Mouse (Mus musculus): ENCODE data around the gene Bcap31. TPM values are rescaled to one million over a fixed set of nuclear protein-coding genes. Genes with fewer than 3 reads are reported as not detected.
A peak's percentile ranks its signal among the peaks of the same experiment; 100 is the strongest.
"Not testable (repeated sequence)": the region's sequence is repeated elsewhere in the genome, so short reads cannot be mapped to it uniquely, and the experiment has no call there.

The Bcap31 gene
- 208 and 226 TPM in 2 replicates for polyA plus RNA-seq (2015; fragmentation: Nextera tagmentation; extraction: Ambion mirVana)

- 23% methylated on average over 45 of the region's 45 CpGs for WGBS
- peaks cover 4% of the 10 kb centered on the region; the same call in 1 of the 2 replicates for H3K27me3 ChIP-seq
- ATAC-seq (ENCODE audit: insufficient number of reproducible peaks, insufficient read depth, low FRiP score, low TSS enrichment, low read depth) = peak; percentile 90
- H3K27ac ChIP-seq = peak within 1 kb of the TSS; percentile 83
- H3K36me3 ChIP-seq = peaks cover 7% of the 10 kb centered on the region
- H3K4me2 ChIP-seq = peak within 1 kb of the TSS; percentile 67
- H3K9ac ChIP-seq = peak within 1 kb of the TSS; percentile 77
- H3K9me3 ChIP-seq = no peaks in the 10 kb centered on the region
- peaks cover 32% of the 10 kb centered on the region for H3K4me1 ChIP-seq
- H3K4me3 ChIP-seq = peak within 1 kb of the TSS; percentile 58
These were observed at the start of gene Bcap31, which contains the start of gene Abcd1 for GRCm38 (mm10) chrX:73716109-73716661. Bcap31 (minus strand) TSS chrX:73716175. Abcd1 (plus strand) TSS chrX:73716597.

GRCm38 (mm10) chrX:73765311-73765710, 49.3 kb upstream of the Bcap31 start:
- no peaks in the 10 kb centered on the region for H3K27me3 ChIP-seq
- H3K4me2 ChIP-seq = no peak overlapping the region
- no peak overlapping the region for H3K9ac ChIP-seq
- H3K36me3 ChIP-seq = no peaks in the 10 kb centered on the region
- H3K4me1 ChIP-seq = no peaks in the 10 kb centered on the region
- no peak for ATAC-seq (ENCODE audit: insufficient number of reproducible peaks, insufficient read depth, low FRiP score, low TSS enrichment, low read depth)
- H3K4me3 ChIP-seq = no peak overlapping the region
- WGBS = 54% methylated on average over 1 of the region's 1 CpGs
- no peak overlapping the region for H3K27ac ChIP-seq
- H3K9me3 ChIP-seq = no peaks in the 10 kb centered on the region

DNA sequence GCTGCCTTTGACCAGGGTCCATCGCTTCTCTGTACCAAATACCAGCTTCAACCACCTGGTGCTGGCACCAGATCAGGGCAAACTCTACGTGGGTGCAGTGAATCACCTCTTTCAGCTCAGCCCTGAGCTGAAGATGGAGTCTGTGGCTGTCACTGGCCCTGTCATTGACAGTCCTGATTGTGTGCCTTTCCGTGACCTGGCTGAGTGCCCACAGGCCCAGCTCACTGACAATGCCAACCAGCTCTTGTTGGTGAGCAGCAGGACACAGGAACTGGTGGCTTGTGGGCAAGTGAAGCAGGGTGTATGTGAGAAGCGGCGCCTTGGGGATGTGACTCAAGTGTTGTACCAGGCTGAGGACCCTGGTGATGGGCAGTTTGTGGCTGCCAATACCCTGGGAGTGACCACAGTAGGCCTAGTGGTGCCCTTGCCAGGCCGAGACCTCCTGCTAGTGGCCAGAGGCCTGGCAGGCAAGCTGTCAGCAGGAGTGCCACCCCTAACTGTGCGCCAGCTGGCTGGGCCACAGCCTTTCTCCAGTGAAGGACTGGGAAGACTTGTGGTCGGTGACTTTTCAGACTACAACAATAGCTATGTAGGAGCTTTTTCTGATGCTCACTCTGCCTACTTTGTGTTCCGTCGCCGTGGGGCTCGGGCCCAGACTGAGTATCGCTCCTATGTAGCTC, 42.8 kb upstream of the Bcap31 start:
- H3K9me3 ChIP-seq = no peaks in the 10 kb centered on the region
- H3K4me2 ChIP-seq = no peak overlapping the region
- H3K9ac ChIP-seq = no peak overlapping the region
- H3K27ac ChIP-seq = no peak overlapping the region
- H3K4me1 ChIP-seq = no peaks in the 10 kb centered on the region
- H3K4me3 ChIP-seq = no peak overlapping the region
- H3K36me3 ChIP-seq = no peaks in the 10 kb centered on the region
- peaks cover 21% of the 10 kb centered on the region; the same call in 1 of the 2 replicates for H3K27me3 ChIP-seq
- ATAC-seq (ENCODE audit: insufficient number of reproducible peaks, insufficient read depth, low FRiP score, low TSS enrichment, low read depth) = no peak
- 85% methylated on average over 13 of the region's 13 CpGs for WGBS

DNA sequence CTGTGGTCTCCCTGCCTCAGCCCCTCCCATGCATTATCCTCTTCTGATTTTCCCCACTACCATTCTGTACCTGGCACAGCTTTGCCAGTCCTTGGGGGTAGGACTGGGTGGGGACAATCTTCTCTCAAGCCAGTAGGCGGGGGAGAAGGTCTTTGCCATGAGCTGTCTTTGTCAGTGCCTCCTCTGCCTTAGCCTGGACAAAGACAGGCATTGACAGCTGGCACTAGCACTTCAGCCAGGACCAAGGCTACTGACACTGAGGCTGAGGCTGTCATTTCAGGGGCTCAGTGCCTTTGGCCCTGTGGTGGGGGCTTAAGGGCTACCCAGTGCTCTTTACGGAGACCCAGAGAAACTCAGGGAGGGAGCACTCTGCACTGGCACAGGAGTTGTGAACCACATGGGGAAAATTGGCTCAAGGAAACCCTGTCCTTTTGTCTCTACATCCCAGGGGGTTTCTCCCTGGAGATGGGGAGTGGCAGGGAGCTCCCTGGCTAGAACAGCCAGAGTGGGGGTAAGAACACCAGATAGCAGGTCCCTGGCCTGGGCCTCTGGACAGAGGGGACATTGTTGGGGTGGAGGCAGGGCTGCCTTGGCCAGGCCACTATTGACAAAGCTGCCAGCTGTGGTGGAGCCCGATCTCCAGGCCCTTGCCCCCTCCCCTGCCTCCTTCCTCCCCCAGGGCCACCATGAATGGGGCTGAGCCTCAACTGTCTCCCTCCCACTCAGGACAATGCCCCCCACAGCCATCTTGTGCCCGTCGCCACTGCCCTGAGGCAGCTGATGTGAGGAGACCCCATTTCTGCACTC, 40.6 kb upstream of the Bcap31 start, which contains the start of gene Plxnb3:
Gene Plxnb3 (plus strand): TSS at position 757 of the 807 bp plus-strand sequence.
- ATAC-seq (ENCODE audit: insufficient number of reproducible peaks, insufficient read depth, low FRiP score, low TSS enrichment, low read depth) = no peak
- no peaks in the 10 kb centered on the region for H3K36me3 ChIP-seq
- H3K9ac ChIP-seq = no peak within 1 kb of the TSS
- H3K4me2 ChIP-seq = no peak within 1 kb of the TSS
- H3K27me3 ChIP-seq = peaks cover 21% of the 10 kb centered on the region; the same call in 1 of the 2 replicates
- no peaks in the 10 kb centered on the region for H3K4me1 ChIP-seq
- no peak within 1 kb of the TSS for H3K4me3 ChIP-seq
- 54% methylated on average over 5 of the region's 5 CpGs for WGBS
- no peaks in the 10 kb centered on the region for H3K9me3 ChIP-seq
- H3K27ac ChIP-seq = no peak within 1 kb of the TSS

GRCm38 (mm10) chrX:73748977-73749376, 33.0 kb upstream of the Bcap31 start:
- no peak overlapping the region for H3K27ac ChIP-seq
- no peak for ATAC-seq (ENCODE audit: insufficient number of reproducible peaks, insufficient read depth, low FRiP score, low TSS enrichment, low read depth)
- H3K9me3 ChIP-seq = no peaks in the 10 kb centered on the region
- no peak overlapping the region for H3K9ac ChIP-seq
- no peak overlapping the region for H3K4me3 ChIP-seq
- H3K36me3 ChIP-seq = no peaks in the 10 kb centered on the region
- H3K4me1 ChIP-seq = no peaks in the 10 kb centered on the region
- no peak overlapping the region for H3K4me2 ChIP-seq
- 88% methylated on average over 1 of the region's 1 CpGs for WGBS
- H3K27me3 ChIP-seq = no peaks in the 10 kb centered on the region

DNA sequence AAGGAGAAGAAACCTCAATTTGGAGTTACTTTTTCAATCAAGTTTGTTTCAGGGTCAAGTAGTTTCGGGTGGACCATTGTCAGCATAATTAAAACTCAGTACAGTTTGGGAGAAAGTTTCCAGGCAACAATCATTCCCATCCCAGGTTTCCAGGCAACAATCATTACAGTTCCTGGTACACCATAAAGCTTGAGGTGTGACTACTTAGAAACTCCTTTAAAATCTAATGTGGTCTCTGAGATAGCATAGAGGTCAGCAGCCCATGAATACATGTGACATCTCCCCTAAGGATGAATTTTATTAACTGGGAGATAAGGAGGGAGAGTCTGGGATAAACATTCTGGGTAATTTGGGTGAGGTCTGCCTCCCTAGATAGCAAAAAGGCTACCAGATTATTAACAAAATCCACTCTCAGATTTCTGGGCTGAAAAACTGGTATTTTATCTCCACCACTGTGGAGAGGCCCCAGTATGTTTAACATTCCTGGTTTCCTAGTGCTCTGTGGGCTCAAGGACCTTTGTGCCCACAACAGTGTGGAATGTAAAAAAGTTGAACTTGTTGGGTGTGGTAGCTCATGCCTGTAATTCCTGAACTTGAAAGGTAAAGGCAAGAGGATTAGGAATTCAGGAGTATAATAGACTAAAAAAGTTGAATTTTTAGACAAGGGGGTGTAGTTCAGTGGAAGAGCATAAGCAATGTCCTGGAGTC, 29.0 kb upstream of the Bcap31 start:
- no peaks in the 10 kb centered on the region for H3K27me3 ChIP-seq
- H3K9ac ChIP-seq = no peak overlapping the region
- no peaks in the 10 kb centered on the region for H3K4me1 ChIP-seq
- no peak overlapping the region for H3K4me2 ChIP-seq
- WGBS = 84% methylated on average over 1 of the region's 1 CpGs
- no peaks in the 10 kb centered on the region for H3K36me3 ChIP-seq
- H3K9me3 ChIP-seq = no peaks in the 10 kb centered on the region
- H3K4me3 ChIP-seq = no peak overlapping the region
- ATAC-seq (ENCODE audit: insufficient number of reproducible peaks, insufficient read depth, low FRiP score, low TSS enrichment, low read depth) = no peak
- no peak overlapping the region for H3K27ac ChIP-seq

DNA sequence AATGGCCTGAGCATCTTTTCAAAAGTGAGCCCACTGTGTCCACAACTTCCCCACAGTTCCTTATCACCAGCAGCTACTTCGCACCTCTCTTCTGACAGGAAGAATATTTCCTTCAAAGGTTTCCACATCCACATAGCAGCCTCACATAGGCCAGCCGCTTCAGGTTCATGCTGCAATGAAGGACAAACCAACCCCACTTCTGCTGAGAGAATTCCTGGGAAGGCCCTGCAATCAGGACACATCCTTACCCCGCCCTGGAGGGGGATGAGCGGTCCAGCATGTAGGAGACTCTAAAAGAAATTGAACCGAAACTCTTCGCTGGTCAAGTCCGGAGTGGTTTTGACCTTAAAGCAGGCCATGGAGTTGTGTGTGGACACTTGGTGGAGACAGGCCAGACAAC, 23.9 kb upstream of the Bcap31 start:
- H3K27ac ChIP-seq; H3K4me3 ChIP-seq; H3K9me3 ChIP-seq; ATAC-seq (ENCODE audit: insufficient number of reproducible peaks, insufficient read depth, low FRiP score, low TSS enrichment, low read depth); H3K36me3 ChIP-seq; H3K9ac ChIP-seq; H3K4me1 ChIP-seq; H3K4me2 ChIP-seq; H3K27me3 ChIP-seq: not testable (repeated sequence)
- 91% methylated on average over 7 of the region's 7 CpGs for WGBS

DNA sequence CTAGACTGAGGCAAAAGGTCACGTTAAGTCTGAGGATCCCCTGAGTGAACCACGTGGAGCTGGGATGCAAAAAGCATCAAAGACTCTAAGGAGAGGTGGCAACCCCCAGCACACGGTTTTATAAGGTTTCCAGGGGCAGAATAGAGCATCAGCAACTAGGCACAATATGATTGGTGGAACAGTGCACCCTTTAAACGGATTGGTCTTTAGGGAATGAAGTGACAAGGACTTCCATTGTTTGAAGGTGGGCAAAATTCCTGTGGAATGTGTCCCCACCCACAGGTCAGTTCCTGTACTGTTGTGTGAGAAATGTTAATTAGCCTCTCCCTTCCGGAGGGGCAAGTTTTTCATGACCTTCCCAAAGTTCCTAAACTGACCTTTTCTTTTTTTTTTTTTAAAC, 23.2 kb upstream of the Bcap31 start:
- no peak overlapping the region for H3K9ac ChIP-seq
- H3K27ac ChIP-seq = no peak overlapping the region
- H3K4me2 ChIP-seq = no peak overlapping the region
- ATAC-seq (ENCODE audit: insufficient number of reproducible peaks, insufficient read depth, low FRiP score, low TSS enrichment, low read depth) = no peak
- 51% methylated on average over 5 of the region's 5 CpGs for whole genome bisulfite sequencing
- 0 out of 2 replicates have a peak, but pooled peaks cover 3% of the 10 kb centered on the region for H3K36me3 ChIP-seq
- no peak overlapping the region for H3K4me3 ChIP-seq
- H3K4me1 ChIP-seq = no peaks in the 10 kb centered on the region
- H3K27me3 ChIP-seq = peaks cover 2% of the 10 kb centered on the region; the same call in 1 of the 2 replicates
- no peaks in the 10 kb centered on the region for H3K9me3 ChIP-seq

DNA sequence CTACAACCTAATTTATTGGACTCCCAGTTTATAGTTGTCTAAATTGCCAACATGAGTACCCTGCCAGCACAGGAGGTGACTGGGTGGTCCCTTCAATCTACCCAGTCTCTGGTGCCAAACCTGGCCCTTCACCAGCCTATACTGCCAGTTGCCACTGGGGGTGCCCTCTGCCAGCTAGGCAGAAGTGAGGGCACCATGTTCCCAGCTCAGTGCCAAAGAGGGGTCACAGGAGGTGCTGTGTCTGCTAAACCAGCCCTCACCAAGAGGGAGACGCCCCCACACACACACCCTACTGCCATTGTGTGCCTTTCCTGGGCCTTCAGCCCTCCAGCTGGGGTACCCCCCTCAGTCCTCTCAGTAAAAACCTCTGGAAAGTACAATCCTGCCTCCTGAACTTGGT, 22.2 kb upstream of the Bcap31 start:
- no peak overlapping the region for H3K27ac ChIP-seq
- H3K36me3 ChIP-seq = 0 out of 2 replicates have a peak, but pooled peaks cover 3% of the 10 kb centered on the region
- no peaks in the 10 kb centered on the region for H3K4me1 ChIP-seq
- 50% methylated on average over 1 of the region's 1 CpGs for WGBS
- H3K27me3 ChIP-seq = peaks cover 2% of the 10 kb centered on the region; the same call in 1 of the 2 replicates
- H3K4me3 ChIP-seq = no peak overlapping the region
- H3K9me3 ChIP-seq = no peaks in the 10 kb centered on the region
- no peak overlapping the region for H3K9ac ChIP-seq
- no peak for ATAC-seq (ENCODE audit: insufficient number of reproducible peaks, insufficient read depth, low FRiP score, low TSS enrichment, low read depth)
- no peak overlapping the region for H3K4me2 ChIP-seq

DNA sequence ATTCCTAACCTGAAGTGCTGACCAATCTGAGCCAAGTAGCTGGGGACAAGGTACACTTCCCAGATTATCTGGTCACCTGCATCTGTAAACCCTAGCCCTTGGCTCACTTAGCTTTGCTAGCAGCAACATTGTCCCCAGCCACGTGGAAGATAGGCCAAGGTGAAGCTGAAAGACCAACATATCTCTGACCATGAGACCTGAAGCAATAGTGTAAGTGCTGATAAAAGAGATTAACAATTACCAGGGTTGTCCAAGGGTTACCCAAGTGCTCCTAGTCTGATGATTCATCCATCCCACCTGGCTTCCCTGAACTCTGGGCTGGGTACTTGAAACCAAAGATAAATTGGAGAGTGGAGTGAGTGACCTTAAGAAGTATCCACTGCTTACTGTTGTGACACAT, 14.9 kb upstream of the Bcap31 start:
- Histone ChIP-seq H3K4me1 (no peaks in the 10 kb centered on the region), H3K9ac (no peak overlapping the region)

More for the DNA sequence above, 14.9 kb upstream of the Bcap31 start:
- WGBS = 34% methylated on average over 1 of the region's 1 CpGs
- Histone ChIP-seq H3K9me3 (no peaks in the 10 kb centered on the region), H3K36me3 (peaks cover 13% of the 10 kb centered on the region; the same call in 1 of the 2 replicates), H3K27ac (no peak overlapping the region), H3K4me3 (no peak overlapping the region), H3K4me2 (no peak overlapping the region), H3K27me3 (no peaks in the 10 kb centered on the region)
- ATAC-seq (ENCODE audit: insufficient number of reproducible peaks, insufficient read depth, low FRiP score, low TSS enrichment, low read depth) = no peak
